Mouse (Mus musculus): ENCODE measurements around the gene Gm20458. TPM values are rescaled to one million over a fixed set of nuclear protein-coding genes. Genes with fewer than 3 reads are reported as not detected.

Gm20458 gene
- polyA plus RNA-seq, 2 experiments = 9.0 to 14.3 TPM

DNA sequence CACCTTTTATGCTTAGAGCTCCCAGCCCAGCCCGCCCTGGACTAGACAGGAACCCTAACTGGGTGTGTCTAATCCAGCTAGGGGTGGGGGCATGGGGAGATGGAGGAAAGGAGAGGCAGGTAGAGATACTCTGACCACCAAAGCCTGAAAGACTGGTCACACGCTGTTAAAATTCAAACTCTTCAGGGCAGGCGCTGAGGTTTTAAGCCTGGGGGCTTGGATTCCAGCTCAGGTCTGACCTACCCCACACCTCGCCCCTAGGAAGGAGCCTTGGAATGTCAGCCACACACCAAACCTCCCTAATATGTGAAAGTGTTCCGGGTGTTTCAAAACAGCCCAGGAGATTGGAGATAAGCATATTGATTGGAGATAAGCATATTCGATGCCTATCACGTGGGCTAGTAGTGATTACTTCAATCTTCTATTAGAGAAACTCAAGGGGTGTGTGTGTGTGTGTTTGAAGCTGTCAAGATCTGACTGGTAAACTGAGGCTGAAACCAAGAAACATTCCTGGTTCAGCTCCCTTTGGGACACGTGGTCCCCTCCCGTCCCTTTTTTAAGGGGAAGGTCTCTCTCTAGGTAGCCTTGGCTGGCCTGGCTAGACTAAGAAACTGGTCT, 27.4 kb upstream of the Gm20458 start:
- Histone ChIP-seq H3K4me3 (replicated peaks; ENCODE audit: low read length) (no peak overlapping the region), H3K4me2 (replicated peaks; ENCODE audit: low read depth, low read length, severe bottlenecking) (peak overlapping the region; percentile 20), H3K36me3 (ENCODE audit: control insufficient read depth, insufficient read depth, low read length) (peaks cover 11% of the 10 kb centered on the region), H3K27ac (replicated peaks; ENCODE audit: low read depth, low read length) (0 out of 2 replicates have a peak overlapping the region, but pooled peaks have one; percentile 26), H3K4me1 (ENCODE audit: control insufficient read depth, insufficient read depth, low read length) (peaks cover 75% of the 10 kb centered on the region), H3K27me3 (ENCODE audit: control insufficient read depth, insufficient read depth, low read length) (no peaks in the 10 kb centered on the region), H3K9ac (ENCODE audit: low read depth, low read length, severe bottlenecking) (0 out of 2 replicates have a peak overlapping the region, but pooled peaks have one; percentile 12), H3K9me3 (ENCODE audit: control insufficient read depth, low read length) (no peaks in the 10 kb centered on the region)
- ATAC-seq (ENCODE audit: low FRiP score, low read depth) (no peak), DNase-seq (ENCODE audit: low spot score) (no peak)
- TF ChIP-seq POLR2A (IDR thresholded peaks at IDR 0.05; ENCODE audit: borderline replicate concordance, extremely low read depth, insufficient read depth, insufficient read length) = no peak
- 69% methylated on average over 9 of the region's 9 CpGs for WGBS

DNA sequence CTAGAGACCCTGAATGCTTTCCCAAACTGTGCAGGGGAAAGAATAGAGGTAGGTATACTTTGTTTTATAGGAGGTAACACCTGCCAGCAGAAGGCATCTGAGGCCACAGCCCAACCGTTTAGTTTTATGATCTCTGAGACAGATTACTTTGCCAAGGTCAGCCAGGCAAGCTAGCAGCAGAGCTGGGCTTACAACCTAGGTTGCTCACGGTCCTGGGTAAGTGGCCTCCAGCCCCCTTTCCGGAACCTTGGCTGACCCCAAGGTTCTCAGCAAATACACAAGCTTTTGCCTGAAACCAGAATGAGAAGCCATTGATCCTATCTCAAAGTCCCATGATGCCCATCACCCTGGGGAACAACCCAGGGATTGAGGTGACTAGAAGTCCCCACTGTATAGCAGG, 26.1 kb upstream of the Gm20458 start:
- no peak for ATAC-seq (ENCODE audit: low FRiP score, low read depth)
- H3K27ac ChIP-seq (replicated peaks; ENCODE audit: low read depth, low read length) = no peak overlapping the region
- no peak overlapping the region for H3K4me2 ChIP-seq (replicated peaks; ENCODE audit: low read depth, low read length, severe bottlenecking)
- TF ChIP-seq POLR2A (IDR thresholded peaks at IDR 0.05; ENCODE audit: borderline replicate concordance, extremely low read depth, insufficient read depth, insufficient read length) = no peak
- H3K4me1 ChIP-seq (ENCODE audit: control insufficient read depth, insufficient read depth, low read length) = peaks cover 81% of the 10 kb centered on the region
- H3K9me3 ChIP-seq (ENCODE audit: control insufficient read depth, low read length) = no peaks in the 10 kb centered on the region
- peaks cover 3% of the 10 kb centered on the region; the same call in 1 of the 2 replicates for H3K36me3 ChIP-seq (ENCODE audit: control insufficient read depth, insufficient read depth, low read length)
- no peak for DNase-seq (ENCODE audit: low spot score)
- H3K4me3 ChIP-seq (replicated peaks; ENCODE audit: low read length) = no peak overlapping the region
- 42% methylated on average over 3 of the region's 3 CpGs for whole genome bisulfite sequencing
- H3K27me3 ChIP-seq (ENCODE audit: control insufficient read depth, insufficient read depth, low read length) = no peaks in the 10 kb centered on the region
- no peak overlapping the region for H3K9ac ChIP-seq (ENCODE audit: low read depth, low read length, severe bottlenecking)

DNA sequence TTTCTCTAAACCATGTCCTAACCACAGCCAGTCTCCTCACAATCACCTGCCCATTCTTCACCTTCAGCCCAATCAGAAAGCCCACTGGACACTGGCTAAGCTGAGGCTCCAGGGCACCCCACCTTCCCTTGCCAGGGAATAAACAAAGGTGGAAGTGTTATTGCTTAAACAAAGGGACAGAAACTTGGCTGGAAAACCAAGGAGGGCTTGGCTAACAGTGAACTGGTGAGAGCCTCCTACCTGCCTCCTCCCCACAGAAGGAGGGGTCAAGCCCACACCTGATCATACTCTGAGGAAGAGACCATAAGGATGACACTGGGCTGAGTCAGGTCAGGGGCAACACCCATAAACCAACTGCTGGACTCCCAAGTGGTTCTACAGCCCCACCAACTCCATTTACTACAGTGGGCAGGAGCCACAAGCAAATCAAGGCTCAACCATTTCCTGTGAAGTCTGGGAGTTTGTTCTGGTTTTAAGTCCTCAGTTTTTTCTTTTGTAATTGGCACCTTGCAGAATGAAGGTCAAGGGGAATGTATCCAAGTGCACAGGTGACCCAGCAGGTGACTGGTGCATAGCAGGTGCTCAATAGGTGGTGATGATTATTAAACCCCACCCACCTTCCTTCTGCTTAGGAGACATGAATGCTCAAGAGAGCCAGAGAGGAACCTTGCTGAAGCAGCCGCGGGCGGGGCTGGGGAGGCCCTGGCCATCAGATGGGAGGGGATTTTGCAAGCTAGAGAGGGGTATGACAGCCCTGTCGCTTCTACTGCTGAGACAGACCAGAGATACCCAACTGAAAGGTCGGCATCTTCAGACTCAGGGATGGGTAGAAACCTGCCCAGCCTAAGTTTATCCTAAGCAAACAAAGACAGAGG, 25.3 kb upstream of the Gm20458 start:
- H3K4me1 ChIP-seq (ENCODE audit: control insufficient read depth, insufficient read depth, low read length) = peaks cover 84% of the 10 kb centered on the region
- no peaks in the 10 kb centered on the region for H3K9me3 ChIP-seq (ENCODE audit: control insufficient read depth, low read length)
- H3K27ac ChIP-seq (replicated peaks; ENCODE audit: low read depth, low read length) = no peak overlapping the region
- no peaks in the 10 kb centered on the region for H3K36me3 ChIP-seq (ENCODE audit: control insufficient read depth, insufficient read depth, low read length)
- no peaks in the 10 kb centered on the region for H3K27me3 ChIP-seq (ENCODE audit: control insufficient read depth, insufficient read depth, low read length)
- ATAC-seq (ENCODE audit: low FRiP score, low read depth) (no peak), DNase-seq (ENCODE audit: low spot score) (no peak)
- TF ChIP-seq POLR2A (IDR thresholded peaks at IDR 0.05; ENCODE audit: borderline replicate concordance, extremely low read depth, insufficient read depth, insufficient read length) = no peak
- 34% methylated on average over 5 of the region's 5 CpGs for WGBS
- no peak overlapping the region for H3K9ac ChIP-seq (ENCODE audit: low read depth, low read length, severe bottlenecking)
- H3K4me3 ChIP-seq (replicated peaks; ENCODE audit: low read length) = no peak overlapping the region
- H3K4me2 ChIP-seq (replicated peaks; ENCODE audit: low read depth, low read length, severe bottlenecking) = no peak overlapping the region

DNA sequence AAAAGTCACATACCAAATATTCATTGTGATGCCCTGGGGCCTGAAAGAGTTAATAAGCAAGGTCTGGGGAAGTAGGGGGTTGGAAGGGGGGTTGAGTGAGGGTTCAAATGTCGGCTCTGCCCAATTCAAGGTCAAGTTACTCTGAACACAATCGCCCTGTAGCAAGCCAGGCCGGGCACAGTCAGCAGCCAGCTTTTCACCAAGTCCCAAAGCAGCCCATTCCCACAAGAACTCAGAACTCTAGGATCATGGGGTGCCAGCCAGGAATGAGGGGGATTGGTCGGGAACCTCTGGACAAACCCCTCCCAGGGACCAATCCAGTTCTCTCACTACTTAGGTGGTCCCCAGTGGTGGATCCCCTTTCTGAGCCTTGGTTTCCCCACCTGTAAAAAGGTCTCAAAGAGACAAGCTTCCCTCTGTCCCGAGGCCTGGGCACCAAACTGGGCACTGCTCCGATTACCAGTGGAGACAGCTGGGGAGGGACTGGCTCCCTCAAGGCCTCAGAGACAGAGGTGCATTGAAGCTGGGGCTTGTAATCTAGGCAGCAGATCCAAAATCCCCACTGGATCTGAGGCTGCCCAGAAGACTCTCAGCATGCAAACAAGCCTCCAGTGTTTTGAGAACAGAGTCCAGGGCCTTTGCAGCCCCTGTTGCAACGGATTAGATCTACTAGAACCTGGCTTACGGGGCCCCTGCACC, 24.4 kb upstream of the Gm20458 start:
- H3K4me2 ChIP-seq (replicated peaks; ENCODE audit: low read depth, low read length, severe bottlenecking) = peak overlapping the region; percentile 13; the same call in 1 of the 2 replicates
- ATAC-seq (ENCODE audit: low FRiP score, low read depth) = 0 out of 2 replicates have a peak, but pooled peaks have one; percentile 8

DNA sequence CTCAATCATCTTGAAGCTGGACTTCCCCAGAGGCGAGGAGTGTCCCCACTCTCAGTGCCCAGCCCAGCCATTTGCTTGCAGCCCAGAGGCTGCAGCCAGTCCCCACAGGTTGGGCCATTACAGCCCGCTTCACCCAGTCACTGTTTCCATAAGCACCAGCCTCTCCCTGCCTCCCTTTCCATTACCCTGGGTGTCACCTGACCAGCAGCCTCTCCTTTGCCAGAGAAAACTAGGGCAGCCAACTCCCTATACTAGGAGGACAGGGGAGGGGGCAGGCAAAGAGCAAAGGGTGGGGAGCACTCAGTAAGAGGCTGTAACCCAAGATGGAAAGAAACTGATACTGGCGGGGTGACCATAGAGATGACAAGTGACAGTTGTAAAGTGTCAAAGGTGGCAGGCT, 23.8 kb upstream of the Gm20458 start:
- Histone ChIP-seq H3K27ac (replicated peaks; ENCODE audit: low read depth, low read length) (peak overlapping the region; percentile 55), H3K9ac (ENCODE audit: low read depth, low read length, severe bottlenecking) (no peak overlapping the region), H3K27me3 (ENCODE audit: control insufficient read depth, insufficient read depth, low read length) (no peaks in the 10 kb centered on the region), H3K4me3 (replicated peaks; ENCODE audit: low read length) (no peak overlapping the region), H3K4me2 (replicated peaks; ENCODE audit: low read depth, low read length, severe bottlenecking) (no peak overlapping the region), H3K9me3 (ENCODE audit: control insufficient read depth, low read length) (no peaks in the 10 kb centered on the region), H3K4me1 (ENCODE audit: control insufficient read depth, insufficient read depth, low read length) (peaks cover 83% of the 10 kb centered on the region), H3K36me3 (ENCODE audit: control insufficient read depth, insufficient read depth, low read length) (no peaks in the 10 kb centered on the region)
- 45% methylated on average over 3 of the region's 3 CpGs for WGBS
- DNase-seq (ENCODE audit: low spot score) (no peak), ATAC-seq (ENCODE audit: low FRiP score, low read depth) (peak; percentile 36)
- TF ChIP-seq POLR2A (IDR thresholded peaks at IDR 0.05; ENCODE audit: borderline replicate concordance, extremely low read depth, insufficient read depth, insufficient read length) = no peak

More for the DNA sequence above, 24.4 kb upstream of the Gm20458 start:
- no peak for DNase-seq (ENCODE audit: low spot score)
- Histone ChIP-seq H3K27me3 (ENCODE audit: control insufficient read depth, insufficient read depth, low read length) (no peaks in the 10 kb centered on the region), H3K4me3 (replicated peaks; ENCODE audit: low read length) (no peak overlapping the region), H3K9ac (ENCODE audit: low read depth, low read length, severe bottlenecking) (no peak overlapping the region), H3K9me3 (ENCODE audit: control insufficient read depth, low read length) (no peaks in the 10 kb centered on the region), H3K27ac (replicated peaks; ENCODE audit: low read depth, low read length) (peak overlapping the region; percentile 55), H3K4me1 (ENCODE audit: control insufficient read depth, insufficient read depth, low read length) (peaks cover 85% of the 10 kb centered on the region), H3K36me3 (ENCODE audit: control insufficient read depth, insufficient read depth, low read length) (no peaks in the 10 kb centered on the region)
- no peak for TF ChIP-seq POLR2A (IDR thresholded peaks at IDR 0.05; ENCODE audit: borderline replicate concordance, extremely low read depth, insufficient read depth, insufficient read length)
- WGBS = 17% methylated on average over 8 of the region's 8 CpGs
